Mouse (Mus musculus) ZHBTc4 (cell line): ENCODE data around the gene Nav2.
A peak's percentile ranks its signal among the peaks of the same experiment; 100 is the strongest.

Experiments
- DNase-seq: peaks from one replicate; pipeline ENCODE4 v3.0.0-alpha.2; 2011; ENCODE audit warnings: low read depth, low spot score

The Nav2 gene

GRCm38 (mm10) chr7:48932138-48932537 is 23.6 kb downstream of the Nav2 start:
- DNase-seq, result no peak

GRCm38 (mm10) chr7:48934816-48935215 is 26.3 kb downstream of the Nav2 start:
- no peak for DNase-seq

- DNase-seq, result no peak
These were observed 29.0 kb downstream of the Nav2 start for GRCm38 (mm10) chr7:48937562-48937961.

GRCm38 (mm10) chr7:48938190-48938589 is 29.7 kb downstream of the Nav2 start:
- DNase-seq, result peak; percentile 33

DNA sequence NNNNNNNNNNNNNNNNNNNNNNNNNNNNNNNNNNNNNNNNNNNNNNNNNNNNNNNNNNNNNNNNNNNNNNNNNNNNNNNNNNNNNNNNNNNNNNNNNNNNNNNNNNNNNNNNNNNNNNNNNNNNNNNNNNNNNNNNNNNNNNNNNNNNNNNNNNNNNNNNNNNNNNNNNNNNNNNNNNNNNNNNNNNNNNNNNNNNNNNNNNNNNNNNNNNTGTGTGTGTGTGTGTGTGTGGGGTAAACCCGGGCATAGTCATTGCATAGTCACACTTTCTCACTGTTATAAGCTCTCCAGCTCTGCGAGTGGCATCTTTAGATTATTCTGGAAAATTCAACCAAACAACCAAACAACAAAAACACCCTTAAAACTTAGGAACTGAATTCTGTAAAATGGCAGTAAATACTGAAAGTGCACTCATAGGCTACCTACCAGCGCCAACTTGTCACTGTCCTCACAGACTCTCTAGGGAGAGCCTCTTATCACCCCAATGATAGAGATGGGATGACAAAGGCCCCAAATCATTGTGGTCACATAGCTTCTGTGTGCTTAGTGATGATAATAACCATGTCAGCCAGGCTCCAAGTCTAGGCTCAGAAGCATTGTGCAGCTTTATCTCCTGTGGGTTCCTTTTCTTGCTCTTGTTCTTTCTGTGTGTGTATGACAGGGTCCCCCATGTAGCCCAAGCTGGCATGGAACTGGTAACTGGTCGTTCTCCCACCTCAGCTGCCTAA is 40.0 kb downstream of the Nav2 start:
- DNase-seq, result no peak

GRCm38 (mm10) chr7:48954501-48954900 is 46.0 kb downstream of the Nav2 start:
- DNase-seq, result no peak

DNA sequence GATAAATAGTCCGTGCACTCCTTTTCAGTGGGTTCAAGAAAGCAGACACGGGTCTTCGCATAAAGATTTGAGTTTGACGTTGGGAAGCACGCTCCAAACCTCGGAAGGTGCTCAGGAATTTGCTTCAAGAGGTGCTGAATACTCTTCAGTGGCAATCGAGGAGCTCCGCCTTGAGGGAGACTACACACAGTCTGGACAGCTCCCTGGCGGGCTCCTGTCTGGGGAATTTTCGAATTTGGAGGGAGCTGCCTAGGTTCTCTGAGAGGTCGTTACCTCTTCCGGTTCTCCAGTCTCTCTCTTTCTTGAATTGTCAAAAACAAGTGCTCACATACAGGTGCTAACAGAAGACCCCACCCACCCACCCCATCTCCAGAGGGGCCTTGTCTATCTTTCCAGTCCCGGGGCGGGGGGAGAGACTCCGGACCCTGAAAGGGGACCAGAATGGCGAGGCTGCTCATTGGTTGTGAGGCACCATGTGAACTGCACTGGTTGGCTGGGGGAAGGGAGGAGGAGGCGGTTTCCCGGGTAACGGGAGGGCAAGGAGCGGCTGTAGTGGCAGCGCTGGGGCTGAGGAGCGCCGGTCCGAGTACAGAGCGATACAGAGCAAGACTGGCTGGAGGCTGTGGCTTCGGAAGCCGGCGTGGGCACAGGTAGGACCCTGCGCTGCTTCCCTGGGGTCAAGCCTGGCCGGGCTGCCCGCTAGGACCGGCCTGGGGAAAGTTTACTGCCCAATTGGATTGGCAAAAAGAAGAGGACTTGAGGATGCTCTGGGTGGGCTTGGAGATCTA is 50.2 kb downstream of the Nav2 start:
- peak; percentile 75 for DNase-seq

DNA sequence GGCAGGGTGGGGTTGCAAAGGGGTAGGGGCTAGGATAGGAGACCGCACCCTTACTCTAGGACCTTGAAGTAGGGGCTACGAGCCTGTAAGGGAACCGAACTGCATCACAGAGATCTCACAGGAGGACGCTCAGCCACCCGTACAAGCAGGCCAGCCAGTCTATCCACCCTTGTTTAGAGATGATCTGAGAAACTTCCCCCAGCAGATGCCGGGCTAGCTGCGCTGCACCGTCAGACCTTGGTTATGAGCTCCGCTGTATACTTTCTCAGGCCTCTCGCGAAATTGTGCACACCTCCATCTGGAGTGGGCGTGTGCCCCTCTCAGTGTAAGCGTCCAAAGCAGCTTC is 50.8 kb downstream of the Nav2 start:
- DNase-seq, result no peak

GRCm38 (mm10) chr7:48960152-48960551 is 51.6 kb downstream of the Nav2 start:
- DNase-seq, result no peak

- no peak for DNase-seq
These were observed 53.0 kb downstream of the Nav2 start for GRCm38 (mm10) chr7:48961501-48961900.

- DNase-seq, result no peak
These were observed 53.4 kb downstream of the Nav2 start for GRCm38 (mm10) chr7:48961935-48962334.

DNA sequence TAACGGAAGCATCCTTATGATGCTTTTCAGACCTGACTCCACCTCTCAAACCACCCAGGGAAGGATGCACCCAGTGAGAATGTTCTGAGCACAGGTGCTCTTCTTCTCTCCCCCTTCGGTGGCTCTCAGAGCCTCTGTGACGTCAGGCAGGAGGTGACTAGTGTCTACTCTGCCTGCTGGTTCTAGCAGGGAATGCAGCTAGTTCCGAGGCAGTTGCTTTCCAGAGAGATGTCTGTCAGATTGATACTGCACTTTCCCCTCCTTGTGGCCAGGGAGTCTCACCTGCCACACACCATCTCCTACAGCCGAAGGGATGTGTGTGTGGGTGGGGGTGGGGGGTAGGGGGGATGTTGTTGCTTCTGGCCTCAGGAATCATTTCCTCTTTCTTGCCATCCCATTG is 54.6 kb downstream of the Nav2 start:
- peak; percentile 8 for DNase-seq

- no peak for DNase-seq
These were observed 55.0 kb downstream of the Nav2 start for GRCm38 (mm10) chr7:48963554-48963953.

DNA sequence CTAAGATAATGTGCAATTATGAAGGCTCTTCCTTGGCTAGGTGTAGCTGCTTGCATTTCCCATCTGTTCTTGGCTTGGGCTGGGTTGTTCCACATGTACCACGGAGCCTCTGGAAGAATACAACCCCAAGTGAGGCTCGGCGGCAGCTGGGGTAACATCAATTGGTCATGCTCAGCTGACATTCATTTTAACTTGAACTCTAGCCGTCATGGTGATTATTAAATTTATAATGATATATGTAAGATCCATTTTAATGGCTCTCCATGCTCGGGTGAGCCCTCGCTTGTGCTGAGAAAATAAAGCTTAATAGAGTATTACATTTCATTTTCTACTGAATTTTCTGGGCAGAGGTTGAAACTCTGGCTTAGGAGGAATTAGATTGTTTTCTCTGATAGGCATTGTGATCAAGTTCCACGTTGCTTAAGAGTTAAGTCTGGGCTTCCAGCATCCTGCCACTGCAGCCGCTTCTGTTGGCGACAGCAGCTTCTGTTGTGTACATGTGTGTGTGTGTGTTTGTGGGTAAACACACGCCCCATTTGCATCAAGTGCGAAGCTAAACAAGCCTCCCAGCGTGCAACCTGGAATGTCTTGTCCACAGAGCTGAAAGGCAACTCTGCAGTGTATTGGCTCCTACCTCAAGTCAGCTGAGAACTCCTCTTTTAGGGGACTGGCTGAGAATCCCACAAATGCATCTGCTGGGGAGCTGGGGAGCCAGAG is 57.4 kb downstream of the Nav2 start:
- DNase-seq, result no peak

GRCm38 (mm10) chr7:48981013-48981412 is 72.5 kb downstream of the Nav2 start:
- no peak for DNase-seq

- DNase-seq, result no peak
These were observed 73.3 kb downstream of the Nav2 start for GRCm38 (mm10) chr7:48981814-48982213.

- DNase-seq, result no peak
These were observed 74.1 kb downstream of the Nav2 start for GRCm38 (mm10) chr7:48982573-48982972.

- no peak for DNase-seq
These were observed 83.5 kb downstream of the Nav2 start for GRCm38 (mm10) chr7:48991911-48992552.

DNA sequence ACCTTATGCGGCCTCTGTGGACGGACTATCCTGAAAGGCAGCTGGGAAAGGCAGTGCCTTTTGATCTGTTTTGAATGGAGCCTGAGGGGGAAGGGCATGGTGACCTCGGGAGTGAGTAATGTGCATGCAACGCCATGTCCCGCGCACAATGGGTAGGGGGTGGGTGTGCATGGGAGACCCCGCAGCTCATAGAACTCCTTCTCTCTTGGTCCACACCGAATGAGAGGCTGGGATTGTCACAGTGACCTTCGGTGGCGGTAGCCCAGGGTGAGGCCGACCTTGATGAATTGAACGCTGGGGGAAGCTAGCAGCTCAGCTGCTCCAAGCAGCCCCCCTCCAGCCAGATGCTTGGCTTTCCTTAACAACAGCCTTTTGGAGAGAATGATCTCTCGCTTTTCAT is 86.7 kb downstream of the Nav2 start:
- peak; percentile 23 for DNase-seq

GRCm38 (mm10) chr7:48995701-48996100 is 87.2 kb downstream of the Nav2 start:
- DNase-seq, result no peak

GRCm38 (mm10) chr7:48996829-48997228 is 88.3 kb downstream of the Nav2 start:
- no peak for DNase-seq

DNA sequence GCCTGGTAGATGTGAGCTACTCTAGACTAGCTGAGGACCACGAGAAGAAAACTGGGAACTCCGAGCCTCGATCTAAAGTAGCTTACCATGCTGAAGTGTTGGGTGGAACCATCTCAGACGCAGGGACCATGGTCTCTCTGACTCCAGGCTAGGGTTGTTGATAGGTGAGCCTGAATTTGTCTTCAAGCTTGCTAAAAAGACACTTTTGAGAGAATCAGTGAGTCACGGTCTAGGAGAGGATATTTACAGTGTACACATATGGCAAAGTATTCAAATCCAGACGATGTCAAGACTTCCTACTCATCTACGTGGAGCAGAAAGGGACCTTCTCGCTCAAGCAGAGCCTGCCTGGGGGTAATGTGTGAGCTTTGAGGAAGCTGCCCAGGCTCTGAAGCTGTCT is 89.6 kb downstream of the Nav2 start:
- no peak for DNase-seq
